Mouse (Mus musculus): ENCODE measurements around the gene Col4a1.
A peak's percentile ranks its signal among the peaks of the same experiment; 100 is the strongest.

Col4a1 gene

GRCm38 (mm10) chr8:11234151-11234878 lies 78.3 kb downstream of the Col4a1 start:
- no peak for DNase-seq (ENCODE audit: low read depth in 1 of 2, low spot score in 2 of 2)

- DNase-seq (ENCODE audit: low read depth in 1 of 2, low spot score in 2 of 2): no peak
Observed at GRCm38 (mm10) chr8:11233009-11233408, 79.6 kb downstream of the Col4a1 start.

GRCm38 (mm10) chr8:11230277-11230676 lies 82.3 kb downstream of the Col4a1 start:
- DNase-seq (ENCODE audit: low read depth in 1 of 2, low spot score in 2 of 2): no peak

DNA sequence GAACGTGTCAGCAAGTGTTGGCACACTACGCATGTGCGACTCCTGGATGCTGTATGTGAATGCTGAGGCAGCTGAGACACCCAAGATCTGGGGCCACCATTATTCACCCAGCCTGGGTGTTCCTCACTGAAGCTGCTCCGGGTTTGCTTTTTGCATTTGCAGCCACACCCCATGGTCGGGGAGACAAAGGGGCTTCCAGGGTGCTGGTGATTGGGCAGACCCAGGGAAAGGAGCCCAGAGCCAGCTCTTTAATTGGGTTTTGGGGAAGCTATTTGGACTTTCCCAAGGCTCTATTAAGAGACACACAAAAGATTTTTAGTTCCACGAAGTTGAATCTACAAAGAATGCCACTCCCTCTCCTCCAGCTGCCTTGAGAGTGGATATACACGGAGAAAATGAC lies 85.2 kb downstream of the Col4a1 start:
- DNase-seq (ENCODE audit: low read depth in 1 of 2, low spot score in 2 of 2): no peak

DNA sequence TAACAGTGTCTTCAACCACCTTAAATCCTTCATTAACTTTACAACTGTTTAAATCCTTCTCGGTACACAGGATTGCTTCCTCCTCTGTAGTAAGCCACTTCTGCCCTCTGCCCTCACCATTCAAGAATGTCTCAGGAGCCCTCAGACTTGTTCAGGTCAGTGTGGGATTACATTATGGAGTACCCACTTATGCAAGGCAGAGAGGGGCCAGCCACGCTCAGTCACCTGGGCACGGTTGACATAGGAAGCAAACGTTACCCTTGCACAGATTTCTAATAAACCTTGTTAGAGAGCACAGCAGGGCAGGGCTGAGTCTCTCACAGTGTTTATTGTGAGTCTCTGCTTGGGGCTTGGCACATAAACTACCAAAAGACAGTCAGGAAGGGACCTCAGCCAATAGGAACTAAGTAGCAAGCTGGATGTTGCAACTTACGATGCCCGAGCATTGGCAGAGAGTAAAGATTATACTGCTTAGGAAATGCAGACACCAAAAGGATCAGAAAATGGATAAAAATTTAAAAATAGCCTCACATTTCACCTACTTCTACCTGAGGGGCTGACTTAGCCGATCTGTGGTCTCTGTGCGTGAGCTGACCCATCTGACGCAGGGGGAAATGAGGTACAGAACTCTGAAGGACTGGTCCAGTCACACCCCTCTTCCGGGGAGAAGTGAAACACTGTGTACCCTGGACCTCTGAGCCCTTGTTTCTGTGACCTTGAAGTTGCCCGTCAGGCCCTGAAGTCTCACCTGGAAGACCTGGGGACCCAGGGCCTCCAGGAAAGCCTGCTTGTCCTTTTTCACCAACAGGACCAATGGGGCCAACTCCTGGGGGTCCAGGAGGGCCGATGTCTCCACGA lies 86.8 kb downstream of the Col4a1 start:
- no peak for DNase-seq (ENCODE audit: low read depth in 1 of 2, low spot score in 2 of 2)

DNA sequence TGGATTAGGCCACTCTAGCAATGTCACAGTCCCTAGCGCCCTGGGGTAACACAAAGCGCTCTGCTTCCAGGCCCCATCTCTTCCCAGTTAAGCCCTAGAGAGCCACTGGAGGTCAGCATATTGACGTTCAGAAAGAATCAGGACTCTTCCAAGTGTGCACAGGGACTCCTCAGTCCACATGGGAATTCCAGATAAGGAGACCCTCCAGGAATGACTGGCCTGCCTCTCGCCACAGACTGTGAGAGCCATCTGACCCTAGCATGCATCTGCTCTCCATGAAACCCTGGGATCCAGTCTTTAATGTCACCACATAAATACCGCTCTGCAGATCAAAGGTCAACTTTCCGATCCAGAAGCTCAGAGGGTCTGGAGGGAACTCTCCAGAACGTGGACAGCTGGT lies 88.4 kb downstream of the Col4a1 start:
- DNase-seq (ENCODE audit: low read depth in 1 of 2, low spot score in 2 of 2): no peak

DNA sequence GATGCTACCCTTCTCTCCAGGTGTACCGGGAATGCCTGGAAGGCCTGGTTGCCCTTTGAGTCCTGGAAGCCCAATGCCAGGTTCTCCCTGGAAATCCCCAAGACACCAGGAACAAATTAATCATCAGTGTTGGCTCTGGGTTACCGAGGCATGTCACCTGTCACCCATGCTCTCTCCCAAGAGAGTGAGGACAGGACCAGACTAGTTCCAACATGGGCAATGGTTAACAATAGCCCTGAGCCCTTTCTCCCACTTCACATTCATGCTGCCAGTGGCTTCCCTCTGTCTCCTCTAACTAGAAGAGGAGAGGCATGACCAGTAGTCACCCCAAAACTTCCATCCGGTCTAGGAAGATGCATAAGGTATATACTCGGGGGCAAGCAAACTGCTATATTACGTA lies 91.3 kb downstream of the Col4a1 start:
- no peak for DNase-seq (ENCODE audit: low read depth in 1 of 2, low spot score in 2 of 2)

GRCm38 (mm10) chr8:11219282-11219681 lies 93.3 kb downstream of the Col4a1 start:
- DNase-seq (ENCODE audit: low read depth in 1 of 2, low spot score in 2 of 2): no peak

DNA sequence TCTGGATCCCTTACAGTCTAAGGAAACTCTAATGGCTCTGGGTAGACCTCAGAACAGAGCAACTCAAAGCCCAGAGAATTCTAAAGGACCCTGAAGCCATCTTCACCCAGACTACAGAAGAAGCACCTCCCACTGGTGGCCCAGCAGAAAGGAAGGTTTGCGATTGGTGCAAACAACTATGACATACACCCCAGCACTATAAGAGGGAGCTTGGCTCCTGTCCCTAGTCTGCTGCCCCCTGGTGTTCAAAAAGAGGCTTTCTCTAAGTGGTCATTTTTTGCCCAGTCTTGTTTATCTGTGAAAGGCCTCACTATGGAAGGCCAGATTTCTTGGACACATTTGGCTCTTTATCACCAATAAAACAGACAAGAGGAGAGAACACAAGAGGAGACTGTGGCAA lies 97.4 kb downstream of the Col4a1 start:
- no peak for DNase-seq (ENCODE audit: low read depth in 1 of 2, low spot score in 2 of 2)

- DNase-seq (ENCODE audit: low read depth in 1 of 2, low spot score in 2 of 2): no peak
Observed at GRCm38 (mm10) chr8:11206509-11206908, 106.1 kb downstream of the Col4a1 start.

DNA sequence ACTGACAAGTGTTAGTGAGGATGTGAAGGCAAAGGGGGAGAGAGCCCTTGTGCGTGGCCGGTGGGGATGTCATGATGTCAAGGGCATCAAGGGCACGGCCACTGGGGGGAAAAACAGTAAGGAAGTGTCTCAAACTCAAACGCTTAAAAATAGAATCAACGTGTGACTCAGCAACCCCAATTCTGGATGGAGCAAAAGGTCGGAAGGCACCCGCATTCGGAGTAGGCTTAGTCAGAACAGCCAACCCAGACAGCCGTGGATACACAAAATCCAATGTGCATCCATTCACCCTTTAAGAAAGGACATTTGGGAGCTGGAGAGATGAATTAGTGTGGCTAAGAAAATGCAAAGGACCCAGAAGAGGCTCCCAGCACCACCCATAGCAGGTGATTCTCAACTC lies 107.1 kb downstream of the Col4a1 start:
- DNase-seq (ENCODE audit: low read depth in 1 of 2, low spot score in 2 of 2): no peak

DNA sequence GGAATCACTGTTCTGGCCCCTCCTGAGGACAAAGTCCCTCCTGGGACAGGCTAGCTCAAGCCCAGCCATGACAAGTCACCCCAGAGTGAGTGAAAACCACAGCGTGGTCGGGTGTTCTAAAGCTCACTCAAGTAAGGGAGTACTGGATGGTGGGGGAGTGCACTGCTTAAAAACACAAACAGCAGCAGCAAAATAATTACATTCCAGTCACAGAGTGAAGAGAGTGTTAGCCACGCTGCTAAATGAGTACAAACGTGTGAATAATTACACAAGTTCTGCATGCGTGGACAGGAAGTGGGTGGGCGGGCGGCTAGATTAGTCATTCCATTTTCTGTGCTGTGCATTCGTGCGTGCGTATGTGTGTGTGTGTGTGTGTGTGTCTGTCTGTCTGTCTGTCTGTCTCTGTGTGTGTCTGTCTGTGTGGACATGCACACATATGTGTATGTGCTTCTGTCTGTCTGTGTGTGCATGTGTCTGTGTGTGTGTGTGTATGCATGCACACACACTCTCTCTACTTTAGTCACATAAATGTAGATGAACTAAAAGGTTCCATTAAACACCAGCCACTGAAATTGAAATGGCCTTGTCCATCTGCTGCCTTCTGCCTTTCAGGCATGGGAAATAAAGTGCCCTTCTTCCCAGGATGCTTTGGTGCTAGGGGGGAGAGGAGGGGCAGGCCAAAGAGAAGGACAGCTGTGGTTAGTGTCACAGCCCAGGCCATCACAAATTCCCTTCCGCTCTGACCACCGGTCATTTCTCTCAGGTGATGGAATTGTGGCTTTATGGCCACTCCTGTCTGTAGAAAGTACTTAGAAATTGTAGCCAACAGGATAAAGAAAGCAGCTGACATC lies 109.1 kb downstream of the Col4a1 start:
- no peak for DNase-seq (ENCODE audit: low read depth in 1 of 2, low spot score in 2 of 2)

DNA sequence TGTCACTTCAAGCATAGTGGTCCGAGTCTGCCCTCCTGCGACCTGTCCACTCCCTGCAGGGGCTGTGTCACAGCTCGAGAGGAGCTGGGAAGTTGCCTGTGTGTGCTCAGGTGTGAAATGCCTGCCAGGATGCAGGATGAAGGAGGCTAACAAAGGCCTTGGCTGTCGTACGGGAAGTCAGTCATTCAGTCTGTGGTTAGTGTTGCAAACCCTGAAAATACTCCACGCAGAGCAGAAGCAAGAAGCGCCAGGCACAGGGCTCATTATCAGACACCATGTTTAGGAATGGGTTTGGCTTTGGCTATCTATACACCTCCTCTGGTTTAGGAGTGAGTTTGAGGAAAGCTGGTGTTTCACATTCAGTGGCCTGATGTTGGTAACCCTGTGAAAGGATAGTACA lies 114.0 kb downstream of the Col4a1 start:
- no peak for DNase-seq (ENCODE audit: low read depth in 1 of 2, low spot score in 2 of 2)

DNA sequence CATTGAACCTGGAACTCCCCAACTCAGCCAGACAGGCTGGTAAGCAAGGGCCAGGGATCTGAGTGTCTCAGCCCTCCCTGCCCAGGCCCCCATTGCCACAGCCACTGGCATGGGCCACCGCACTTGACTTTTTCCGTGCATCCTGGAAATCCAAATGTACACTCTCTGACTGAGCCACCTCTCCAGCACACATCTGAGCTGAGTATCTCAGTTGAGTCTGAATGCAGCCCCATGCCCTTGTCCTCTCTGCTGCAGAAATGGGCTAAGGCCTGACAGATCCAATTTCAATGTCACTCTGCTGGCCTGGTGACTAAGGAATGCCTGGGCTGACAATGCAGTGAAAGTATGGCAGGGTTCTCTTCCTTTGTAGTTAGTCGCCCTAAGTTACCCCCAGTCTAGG lies 114.6 kb downstream of the Col4a1 start:
- no peak for DNase-seq (ENCODE audit: low read depth in 1 of 2, low spot score in 2 of 2)

DNA sequence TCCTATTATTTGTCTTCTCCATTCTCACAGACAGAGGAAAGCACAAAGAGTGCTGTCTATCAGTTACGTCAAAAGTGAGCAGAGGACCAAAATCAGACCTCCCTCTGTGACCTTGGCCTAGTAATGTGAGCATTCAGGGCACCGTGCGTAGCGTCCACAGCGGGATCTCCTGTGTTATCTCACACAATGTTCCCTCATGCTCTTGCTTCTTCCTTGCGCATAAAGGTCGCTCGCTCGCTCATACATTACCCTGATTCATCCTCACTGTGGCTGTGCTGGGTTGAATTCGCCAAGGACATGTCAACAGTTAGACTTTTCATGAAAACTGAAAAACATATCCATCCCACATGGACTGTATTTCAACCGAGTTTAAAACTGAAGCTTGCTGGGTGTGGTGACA lies 115.4 kb downstream of the Col4a1 start:
- DNase-seq (ENCODE audit: low read depth in 1 of 2, low spot score in 2 of 2): no peak

DNA sequence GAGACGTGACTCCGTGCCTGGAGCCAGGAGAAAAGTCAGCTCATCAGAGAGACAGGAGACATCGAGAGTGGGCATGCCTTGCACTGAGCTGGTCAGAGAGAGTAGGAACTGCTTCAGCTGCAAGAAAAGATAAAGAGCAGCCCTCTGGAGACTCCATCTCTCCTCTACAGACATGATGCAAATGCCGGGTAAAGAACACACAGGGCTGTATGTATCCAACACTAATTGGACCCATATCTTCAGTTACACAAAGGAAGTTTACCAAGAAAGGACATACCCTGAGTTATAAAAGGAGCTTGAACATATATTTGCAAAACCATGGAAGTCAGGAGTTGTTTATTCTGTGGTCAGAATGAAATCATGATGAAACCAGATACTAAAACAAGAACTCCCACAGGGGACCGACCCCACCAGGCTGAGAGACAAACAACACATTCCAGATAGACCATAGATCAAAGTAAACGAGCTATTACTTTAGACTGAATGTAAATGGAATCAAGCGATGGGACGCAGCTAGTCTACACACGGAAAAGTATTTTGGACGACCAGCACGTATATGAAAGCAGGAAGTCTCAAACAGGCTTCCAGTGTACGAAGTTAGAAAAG lies 119.8 kb downstream of the Col4a1 start:
- DNase-seq (ENCODE audit: low read depth in 1 of 2, low spot score in 2 of 2): no peak

- DNase-seq (ENCODE audit: low read depth in 1 of 2, low spot score in 2 of 2): peak; percentile 24 to 55
Observed at GRCm38 (mm10) chr8:11187581-11188271, 124.9 kb downstream of the Col4a1 start.

DNA sequence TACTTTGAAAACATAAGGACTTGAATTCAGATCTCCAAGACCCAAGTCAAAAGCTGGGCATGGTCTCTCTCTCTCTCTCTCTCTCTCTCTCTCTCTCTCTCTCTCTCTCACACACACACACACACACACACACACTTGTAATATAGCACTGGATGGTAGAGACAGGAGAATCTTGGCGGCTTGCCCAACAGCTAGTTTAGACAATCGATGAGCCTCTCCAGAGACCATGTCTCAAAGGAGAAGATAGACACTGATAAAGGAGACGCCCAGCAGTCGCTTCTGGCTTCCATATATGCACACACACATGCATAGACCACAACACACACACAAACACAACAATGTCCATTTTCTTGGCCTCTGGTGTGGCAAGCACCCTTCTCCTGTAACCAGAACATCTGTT lies 126.2 kb downstream of the Col4a1 start:
- no peak for DNase-seq (ENCODE audit: low read depth in 1 of 2, low spot score in 2 of 2)

- DNase-seq (ENCODE audit: low read depth in 1 of 2, low spot score in 2 of 2): no peak
Observed at GRCm38 (mm10) chr8:11185672-11186071, 127.0 kb downstream of the Col4a1 start.

GRCm38 (mm10) chr8:11183611-11184031 lies 129.0 kb downstream of the Col4a1 start:
- no peak for DNase-seq (ENCODE audit: low read depth in 1 of 2, low spot score in 2 of 2)

GRCm38 (mm10) chr8:11182606-11183005 lies 130.0 kb downstream of the Col4a1 start:
- DNase-seq (ENCODE audit: low read depth in 1 of 2, low spot score in 2 of 2): no peak
